Mouse (Mus musculus) adrenal gland, postnatal 4 days (tissue): ENCODE results near the gene Msh6. TPM values are rescaled to one million over a fixed set of nuclear protein-coding genes. Genes with fewer than 3 reads are reported as not detected.
"Not testable (repeated sequence)": the region's sequence is repeated elsewhere in the genome, so short reads cannot be mapped to it uniquely, and the experiment has no call there.

Source experiments
- DNase-seq, 2 experiments: peaks; one replicate each; pipeline ENCODE4 v3.0.0; 2021 to 2022; ENCODE audit warnings: low spot score in 2 of 2, mixed read lengths in 2 of 2
- total RNA-seq, 2 experiments: library from RNA; stranded (reverse); gene quantifications; 2 replicates each; pipeline ENCODE4 v1.2.3; 2021

The Msh6 gene
- total RNA-seq, 2 experiments from 2014 or later: 26.4 to 30.1 TPM

DNA sequence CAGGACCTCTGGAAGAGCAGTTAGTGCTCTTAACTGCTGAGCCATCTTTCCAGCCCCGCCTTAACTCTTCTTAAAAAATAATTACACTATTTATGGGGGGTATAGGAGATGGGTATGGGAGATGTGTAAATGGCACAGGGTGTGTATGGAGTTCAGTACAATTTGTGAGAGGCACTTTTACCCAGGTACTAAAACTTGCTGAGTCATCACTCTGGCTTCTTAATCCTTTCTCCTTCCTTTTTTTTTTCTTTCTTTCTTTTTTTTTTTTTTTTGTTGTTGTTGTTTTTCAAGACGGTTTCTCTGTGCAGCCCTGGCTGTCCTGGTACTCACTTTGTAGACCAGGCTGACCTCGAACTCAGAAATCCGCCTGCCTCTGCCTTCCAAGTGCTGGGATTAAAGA is 2.1 kb downstream of the Msh6 start:
- DNase-seq: not testable (repeated sequence)

DNA sequence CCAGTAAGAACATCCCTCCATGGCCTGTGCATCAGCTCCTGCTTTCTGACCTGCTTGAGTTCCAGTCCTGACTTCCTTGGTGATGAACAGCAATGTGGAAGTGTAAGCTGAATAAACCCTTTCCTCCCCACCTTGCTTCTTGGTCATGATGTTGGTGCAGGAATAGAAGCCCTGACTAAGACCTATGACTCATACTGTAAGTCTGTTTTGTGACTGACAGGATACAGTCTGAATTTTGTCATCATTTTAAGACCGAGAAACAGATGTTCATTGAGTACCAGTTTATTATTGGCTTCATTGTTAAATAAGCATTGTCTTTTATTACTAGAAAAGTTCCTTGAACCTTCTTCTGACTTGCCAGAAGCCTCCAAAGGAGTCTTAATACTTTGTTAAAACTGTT is 4.8 kb downstream of the Msh6 start:
- DNase-seq: not testable (repeated sequence)

DNA sequence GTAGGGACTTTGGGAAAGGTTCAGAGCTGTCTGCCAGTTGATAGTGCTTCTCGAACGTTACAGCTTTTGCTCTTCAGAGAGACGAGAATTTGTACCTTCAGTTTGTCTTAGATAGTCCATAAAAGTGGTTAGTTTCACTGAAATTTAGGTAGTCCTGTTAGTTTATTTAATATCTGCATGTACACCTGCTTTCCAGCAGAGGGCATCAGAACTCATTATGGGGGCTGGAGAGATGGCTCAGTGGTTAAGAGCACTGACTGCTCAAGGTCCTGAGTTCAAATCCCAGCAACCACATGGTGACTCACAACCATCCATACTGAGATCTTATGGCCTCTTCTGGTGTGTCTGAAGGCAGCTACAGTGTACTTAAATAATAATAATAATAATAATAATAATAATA is 7.2 kb downstream of the Msh6 start:
- DNase-seq: no peak

DNA sequence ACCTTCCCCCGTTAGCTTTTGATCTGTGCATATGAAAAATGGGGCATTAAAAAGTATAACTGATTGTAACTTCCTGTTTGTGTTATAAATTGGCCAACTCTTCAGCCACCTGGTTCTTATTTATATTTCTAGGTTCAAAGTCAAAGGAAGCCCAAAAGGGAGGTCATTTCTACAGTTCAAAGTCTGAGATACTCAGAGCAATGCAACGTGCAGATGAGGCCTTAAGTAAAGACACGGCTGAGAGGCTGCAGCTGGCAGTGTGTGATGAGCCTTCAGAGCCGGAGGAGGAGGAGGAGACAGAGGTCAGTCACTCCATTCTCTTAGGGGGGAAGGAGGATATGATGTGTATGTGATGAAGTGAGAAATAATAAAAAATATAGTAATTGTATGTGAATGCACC is 8.5 kb downstream of the Msh6 start:
- no peak for DNase-seq

DNA sequence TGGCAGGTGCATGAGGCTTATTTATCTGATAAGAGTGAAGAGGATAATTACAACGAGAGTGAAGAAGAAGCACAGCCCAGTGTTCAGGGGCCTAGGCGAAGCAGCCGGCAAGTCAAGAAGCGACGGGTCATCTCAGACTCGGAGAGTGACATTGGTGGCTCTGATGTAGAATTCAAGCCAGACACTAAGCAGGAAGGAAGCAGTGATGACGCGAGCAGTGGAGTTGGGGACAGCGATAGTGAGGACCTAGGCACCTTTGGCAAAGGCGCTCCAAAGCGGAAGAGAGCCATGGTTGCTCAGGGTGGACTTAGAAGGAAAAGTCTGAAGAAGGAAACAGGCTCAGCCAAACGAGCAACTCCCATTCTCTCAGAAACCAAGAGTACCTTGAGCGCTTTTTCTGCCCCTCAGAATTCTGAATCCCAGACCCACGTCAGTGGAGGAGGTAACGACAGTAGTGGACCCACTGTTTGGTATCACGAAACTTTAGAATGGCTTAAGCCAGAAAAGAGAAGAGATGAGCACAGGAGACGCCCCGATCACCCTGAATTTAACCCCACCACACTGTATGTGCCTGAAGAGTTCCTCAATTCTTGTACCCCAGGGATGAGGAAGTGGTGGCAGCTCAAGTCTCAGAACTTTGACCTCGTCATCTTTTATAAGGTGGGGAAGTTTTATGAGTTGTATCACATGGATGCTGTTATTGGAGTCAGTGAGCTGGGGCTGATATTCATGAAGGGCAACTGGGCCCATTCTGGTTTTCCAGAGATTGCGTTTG is 9.8 kb downstream of the Msh6 start:
- no peak for DNase-seq

DNA sequence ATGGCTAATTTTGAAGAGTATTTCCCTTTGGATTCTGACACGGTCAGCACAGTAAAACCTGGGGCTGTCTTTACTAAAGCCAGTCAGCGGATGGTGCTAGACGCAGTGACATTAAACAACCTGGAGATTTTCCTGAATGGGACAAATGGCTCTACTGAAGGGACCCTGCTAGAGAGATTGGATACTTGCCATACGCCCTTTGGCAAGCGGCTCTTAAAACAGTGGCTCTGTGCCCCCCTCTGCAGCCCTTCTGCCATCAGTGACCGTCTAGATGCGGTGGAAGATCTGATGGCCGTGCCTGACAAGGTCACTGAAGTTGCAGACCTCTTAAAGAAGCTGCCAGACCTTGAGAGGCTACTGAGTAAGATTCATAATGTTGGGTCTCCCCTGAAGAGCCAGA is 11.1 kb downstream of the Msh6 start:
- DNase-seq: no peak

DNA sequence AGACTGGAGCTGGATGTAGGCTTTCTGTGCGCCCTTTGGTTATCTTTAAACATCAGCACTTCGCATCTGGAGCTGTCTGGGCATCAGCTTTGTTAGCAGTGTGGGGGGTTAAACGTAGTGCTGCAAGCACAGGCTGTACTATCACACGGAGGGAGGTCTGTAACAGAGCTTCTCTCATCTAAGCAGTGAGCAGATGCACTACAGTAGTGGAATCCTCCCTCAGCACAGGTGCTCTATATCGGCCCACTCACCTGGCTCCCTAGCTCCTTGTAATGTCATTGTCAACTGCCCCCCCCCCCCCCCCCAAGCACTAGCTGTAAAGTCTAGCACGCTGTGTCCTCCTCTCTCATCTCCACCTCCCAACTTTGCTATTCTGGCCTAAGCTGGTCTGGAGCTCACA is 12.6 kb downstream of the Msh6 start:
- no peak for DNase-seq

DNA sequence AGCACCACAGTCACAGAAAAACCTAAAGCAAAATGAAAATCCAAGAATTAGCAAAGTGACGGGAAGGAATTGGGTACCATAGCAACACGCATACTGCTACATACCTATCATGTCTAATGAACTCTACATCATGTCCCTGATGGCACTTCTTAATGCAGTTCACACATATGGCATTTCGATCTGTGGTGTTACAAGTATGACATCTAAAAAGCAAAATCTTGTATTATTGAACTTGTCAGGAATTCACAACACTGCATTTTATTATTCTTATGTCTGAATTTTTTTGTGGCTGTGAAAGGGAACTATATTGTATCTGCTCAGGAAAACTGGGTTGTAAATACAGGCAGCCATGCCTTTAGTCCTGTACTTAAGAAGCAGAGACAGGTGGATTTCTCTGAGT is 17.3 kb downstream of the Msh6 start:
- DNase-seq: no peak

DNA sequence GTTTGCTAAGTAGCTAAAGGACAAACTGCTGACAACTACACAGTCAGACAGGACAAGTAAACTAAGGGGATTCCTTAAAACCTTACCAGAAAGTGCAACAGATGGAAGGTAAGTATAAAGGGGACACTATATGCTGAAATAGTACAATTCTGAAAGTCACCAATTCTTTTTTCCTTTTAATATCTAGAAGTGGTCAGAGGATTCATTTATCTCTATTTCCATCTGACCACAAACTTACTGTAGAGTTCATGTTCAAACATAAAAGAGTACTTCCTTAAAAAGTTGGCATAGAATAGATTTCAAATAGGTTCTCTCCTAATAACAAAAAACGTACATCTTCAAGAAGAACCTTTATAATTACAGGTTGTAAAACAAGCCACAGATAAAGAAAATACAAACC is 18.5 kb downstream of the Msh6 start:
- DNase-seq: no peak

DNA sequence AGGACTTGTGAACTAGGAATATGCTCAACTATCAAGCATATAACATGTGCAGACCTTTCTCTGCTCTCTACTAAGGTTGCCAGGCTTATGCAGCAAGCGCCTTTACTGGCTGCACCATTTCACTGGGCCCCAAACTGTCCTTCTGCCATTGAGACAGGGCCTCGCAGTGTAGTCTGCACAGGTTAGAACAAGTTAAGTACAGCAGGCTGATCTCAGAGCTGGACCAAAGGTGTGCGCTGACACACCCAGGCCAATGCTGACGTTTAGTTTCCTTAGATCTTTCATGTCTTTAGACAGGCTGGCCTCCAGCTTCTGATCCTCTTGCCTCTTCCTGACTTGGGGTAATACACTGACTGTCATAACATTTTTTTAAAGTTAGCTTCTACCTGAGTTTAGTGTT is 22.9 kb downstream of the Msh6 start:
- no peak for DNase-seq

DNA sequence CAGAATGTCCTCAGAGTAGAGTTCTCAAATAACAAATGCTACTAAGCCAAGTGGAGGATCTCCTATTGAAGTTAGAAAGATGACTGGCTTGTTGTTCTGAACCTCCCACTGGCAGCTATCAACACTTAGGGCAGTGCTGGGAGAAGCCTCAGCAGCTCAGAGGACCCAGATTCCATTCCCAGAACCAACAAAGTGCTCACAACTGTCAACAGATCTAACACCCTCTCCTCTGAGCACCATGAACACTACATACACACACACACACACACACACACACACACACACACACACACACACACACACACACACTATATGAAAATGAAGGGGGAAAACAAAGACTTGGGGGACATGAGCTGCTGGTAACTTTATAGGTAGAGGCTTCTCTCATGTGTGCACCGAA is 30.0 kb downstream of the Msh6 start:
- no peak for DNase-seq

DNA sequence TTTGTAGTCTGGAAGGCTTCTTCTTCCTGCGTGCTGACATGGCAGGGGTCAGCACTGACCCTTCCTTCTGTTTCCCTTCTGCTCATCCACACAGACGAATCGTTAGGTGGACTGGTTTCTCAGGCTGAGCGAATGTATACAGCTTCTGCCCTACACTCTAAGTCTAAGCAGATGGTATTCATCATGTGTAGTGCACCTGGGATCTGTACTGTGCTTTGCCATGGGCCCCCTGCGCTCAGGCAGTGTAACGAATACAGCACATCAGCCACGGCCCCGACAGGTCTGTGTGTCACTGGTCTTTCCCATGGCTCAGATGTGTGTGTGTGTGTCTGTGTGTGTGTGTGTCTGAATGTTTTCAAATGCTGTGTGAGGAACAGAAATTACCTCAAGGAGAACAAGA is 32.1 kb downstream of the Msh6 start:
- DNase-seq: no peak

DNA sequence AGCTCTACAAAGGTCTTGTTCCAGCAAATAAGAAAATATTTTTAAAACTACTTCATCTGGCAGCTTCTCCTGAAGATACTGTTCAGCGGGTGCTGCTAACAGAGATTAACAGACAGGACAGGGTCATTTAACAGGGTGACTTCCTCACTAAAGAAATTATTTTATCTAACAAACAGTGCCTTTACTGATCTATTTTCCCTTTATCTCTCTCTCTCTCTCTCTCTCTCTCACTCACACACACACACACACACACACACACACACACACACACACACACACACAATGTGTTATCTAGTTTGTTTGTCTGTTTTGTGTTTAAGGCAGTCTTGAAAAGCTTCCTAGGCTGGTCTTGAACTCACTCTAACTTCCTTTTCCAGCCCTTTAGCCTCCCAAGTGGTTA is 39.6 kb downstream of the Msh6 start:
- DNase-seq: no peak

DNA sequence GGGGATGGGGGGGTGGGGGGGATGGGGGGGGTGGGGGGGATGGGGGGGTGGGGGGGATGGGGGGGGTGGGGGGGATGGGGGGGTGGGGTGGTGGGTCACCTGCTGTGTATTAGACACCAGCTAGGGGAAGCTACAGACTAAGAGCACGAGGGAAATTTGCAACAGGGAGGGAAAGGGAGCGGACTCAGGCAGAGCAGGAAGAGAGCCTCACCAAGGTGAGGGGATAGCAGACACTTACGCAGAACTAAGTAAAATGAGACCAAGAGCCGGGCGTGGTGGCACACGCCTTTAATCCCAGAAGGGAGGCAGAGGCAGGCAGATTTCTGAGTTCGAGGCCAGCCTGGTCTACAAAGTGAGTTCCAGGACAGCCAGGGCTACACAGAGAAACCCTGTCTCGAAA is 41.2 kb downstream of the Msh6 start:
- DNase-seq: not testable (repeated sequence)

DNA sequence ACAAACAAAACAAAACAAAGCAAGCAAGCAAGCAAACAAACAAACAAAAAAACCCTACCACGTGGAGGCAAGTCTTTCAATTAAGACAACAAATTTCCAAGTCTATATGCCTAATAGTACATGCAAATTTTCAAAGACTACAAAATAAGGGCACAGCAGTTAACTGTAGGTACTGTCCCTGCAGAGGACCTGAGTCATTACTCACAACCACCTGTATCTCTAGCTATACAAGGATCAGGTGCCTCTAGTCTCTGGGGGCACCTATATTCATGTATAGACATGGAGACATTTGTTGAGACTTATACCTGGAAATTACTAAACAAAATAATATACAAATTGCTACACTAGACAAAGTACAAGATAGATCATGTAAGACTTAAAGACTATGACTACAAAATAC is 49.1 kb downstream of the Msh6 start:
- DNase-seq: no peak

DNA sequence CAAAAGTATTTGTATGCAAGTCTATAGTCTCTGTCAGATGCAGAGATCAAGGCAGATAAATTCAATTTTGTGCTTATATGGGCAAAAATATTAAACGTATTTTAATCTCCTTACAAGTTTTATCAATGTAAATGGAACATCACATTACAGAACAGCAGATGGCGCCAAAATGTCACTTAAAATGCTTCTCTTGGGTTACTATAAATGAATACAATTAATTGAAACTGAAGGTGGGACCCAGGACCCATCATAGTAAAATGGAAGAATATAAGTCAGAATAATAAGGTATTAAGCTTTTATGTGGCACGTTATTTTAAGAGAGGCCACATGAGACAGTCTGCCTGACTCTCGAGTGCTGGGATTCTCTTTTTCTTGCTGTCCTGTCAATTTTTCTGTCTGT is 50.4 kb downstream of the Msh6 start:
- DNase-seq: no peak

DNA sequence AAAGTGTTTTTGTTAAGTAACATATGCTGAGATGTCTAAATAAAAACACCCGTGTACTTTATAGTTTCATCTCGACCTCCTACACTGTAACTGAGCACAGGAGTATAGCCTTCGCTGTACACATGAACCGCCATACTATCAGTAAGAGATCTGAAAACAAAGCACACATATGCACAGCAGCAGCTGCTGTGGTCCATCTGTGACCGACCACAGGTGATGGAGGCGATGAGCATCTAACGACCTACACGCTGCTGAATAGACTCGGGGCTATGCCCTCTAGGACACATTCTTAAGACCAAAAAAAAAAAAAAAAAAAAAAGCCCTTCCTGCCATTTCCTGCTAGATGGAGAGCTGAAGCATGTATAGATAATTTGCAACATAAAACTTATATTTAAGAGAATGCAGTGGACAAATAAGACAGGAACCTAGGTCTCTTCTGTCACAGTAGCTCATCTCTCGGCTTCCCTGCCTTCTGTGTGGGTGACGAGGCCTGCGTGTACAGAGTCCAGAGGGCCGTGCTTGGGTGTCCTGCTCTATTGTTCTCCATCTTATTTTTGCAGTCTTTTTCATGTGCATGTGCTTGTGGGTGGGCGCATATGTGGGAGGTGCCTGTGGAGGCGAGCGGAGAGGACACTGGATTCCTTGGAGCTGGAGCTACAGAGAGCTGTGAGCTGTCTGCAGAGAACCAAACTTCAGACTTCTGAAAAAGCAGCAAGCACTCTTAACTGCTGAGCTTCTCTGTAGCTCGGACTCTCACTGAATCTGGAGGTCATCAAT is 54.5 kb downstream of the Msh6 start:
- no peak for DNase-seq

DNA sequence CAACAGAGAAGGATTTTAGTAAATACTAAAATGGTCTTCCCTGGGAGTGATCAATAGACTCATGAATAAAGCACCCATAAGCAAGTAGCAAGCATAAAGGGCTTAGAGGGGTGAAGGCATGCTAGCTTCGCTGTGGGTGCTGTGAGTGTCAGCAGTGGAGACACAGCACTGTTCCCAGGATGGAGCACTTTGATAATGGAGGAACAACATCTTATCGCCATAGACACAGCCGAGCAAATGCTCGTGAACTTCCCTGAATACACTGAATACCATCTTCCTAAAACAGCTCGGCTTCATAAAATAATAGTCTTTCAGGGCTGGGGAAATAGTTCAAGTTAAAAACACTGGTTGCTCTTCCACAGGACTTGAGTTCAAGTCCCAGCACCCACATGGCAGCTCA is 56.9 kb downstream of the Msh6 start:
- DNase-seq: no peak

DNA sequence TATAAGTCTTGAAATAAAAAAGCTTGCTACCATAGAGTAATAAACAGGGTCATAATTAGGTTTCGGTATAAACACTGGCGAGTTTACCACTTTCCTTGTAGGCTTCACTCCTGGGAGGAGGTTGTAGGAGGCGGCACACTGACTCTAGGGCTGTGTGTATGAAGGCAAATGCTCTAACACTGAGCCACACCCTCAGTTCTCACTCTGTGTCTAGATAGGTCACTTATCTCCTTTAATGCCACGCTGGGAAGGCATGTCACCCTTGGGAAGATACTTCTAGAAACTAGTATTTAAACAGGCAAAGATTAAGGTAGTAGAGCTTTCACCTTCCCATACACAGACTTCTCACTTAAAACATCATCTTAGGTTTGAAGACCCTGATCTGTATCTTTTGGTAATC is 59.6 kb downstream of the Msh6 start:
- DNase-seq: no peak
